Mouse (Mus musculus) embryonic facial prominence, embryonic 14.5 days (tissue): ENCODE measurements around the gene Il25. TPM values are rescaled to one million over a fixed set of nuclear protein-coding genes. Genes with fewer than 3 reads are reported as not detected.

ENCODE experiments used
- ATAC-seq: fragments of 200-750 bp; cut with Nextera tagmentation; 2 replicates; pipeline ENCODE4 v1.8.0; 2017; ENCODE audit warnings: low read depth, moderate number of reproducible peaks, moderate TSS enrichment
- DNase-seq: peaks from one replicate; pipeline ENCODE4 v3.0.0-alpha.2; 2015; ENCODE audit warnings: low spot score
- H3K27ac ChIP-seq: fragments of 300-500 bp; sonication (generic); replicated peaks from 2 replicates; pipeline ENCODE4 v1.5.1; 2014; ENCODE audit warnings: low read depth, mild to moderate bottlenecking, low read length, moderate library complexity
- H3K27me3 ChIP-seq: fragments of 300-500 bp; sonication (generic); replicated peaks from 2 replicates; pipeline ENCODE4 v1.6.1; 2014; ENCODE audit warnings: low read length; ENCODE audit not compliant: control insufficient read depth, insufficient read depth
- H3K36me3 ChIP-seq: fragments of 300-500 bp; sonication (generic); 2 replicates; pipeline ENCODE4 v1.6.1; 2014; ENCODE audit warnings: low read length, mixed read lengths; ENCODE audit not compliant: control insufficient read depth, insufficient read depth
- H3K4me1 ChIP-seq: fragments of 300-500 bp; sonication (generic); 2 replicates; pipeline ENCODE4 v1.6.1; 2014; ENCODE audit warnings: antibody characterized with exemption, low read length; ENCODE audit not compliant: control insufficient read depth, insufficient read depth
- H3K4me2 ChIP-seq: fragments of 300-500 bp; sonication (generic); 2 replicates; pipeline ENCODE4 v1.6.1; 2014; ENCODE audit warnings: low read depth, mild to moderate bottlenecking, low read length, moderate library complexity, mixed read lengths
- H3K4me3 ChIP-seq: fragments of 300-500 bp; sonication (generic); 2 replicates; pipeline ENCODE4 v1.5.1; 2014; ENCODE audit warnings: low read depth, mild to moderate bottlenecking, low read length
- H3K9ac ChIP-seq: fragments of 300-500 bp; sonication (generic); 2 replicates; pipeline ENCODE4 v1.6.1; 2014; ENCODE audit warnings: low read depth, mild to moderate bottlenecking, low read length, moderate library complexity, mixed read lengths
- H3K9me3 ChIP-seq: fragments of 300-500 bp; sonication (generic); 2 replicates; pipeline ENCODE4 v1.6.1; 2016; ENCODE audit warnings: low read length; ENCODE audit not compliant: control insufficient read depth
- WGBS: fragments of 180-500 bp; shearing (Covaris S2); extraction: QIAGEN DNeasy Blood & Tissue Kit; methylation state at CpG from one replicate; pipeline ENCODE4 v1.1.7; 2014; 5-methylcytosine and 5-hydroxymethylcytosine counted together
- polyA plus RNA-seq: library from polyadenylated mRNA; unstranded; fragments of >200 nt; fragmentation: Nextera tagmentation; extraction: Ambion mirVana; gene quantifications from 2 replicates; pipeline ENCODE4 v1.2.1, GENCODE M21; 2014

The Il25 gene
- 0.49 and 0.59 TPM in 2 replicates for polyA plus RNA-seq

DNA sequence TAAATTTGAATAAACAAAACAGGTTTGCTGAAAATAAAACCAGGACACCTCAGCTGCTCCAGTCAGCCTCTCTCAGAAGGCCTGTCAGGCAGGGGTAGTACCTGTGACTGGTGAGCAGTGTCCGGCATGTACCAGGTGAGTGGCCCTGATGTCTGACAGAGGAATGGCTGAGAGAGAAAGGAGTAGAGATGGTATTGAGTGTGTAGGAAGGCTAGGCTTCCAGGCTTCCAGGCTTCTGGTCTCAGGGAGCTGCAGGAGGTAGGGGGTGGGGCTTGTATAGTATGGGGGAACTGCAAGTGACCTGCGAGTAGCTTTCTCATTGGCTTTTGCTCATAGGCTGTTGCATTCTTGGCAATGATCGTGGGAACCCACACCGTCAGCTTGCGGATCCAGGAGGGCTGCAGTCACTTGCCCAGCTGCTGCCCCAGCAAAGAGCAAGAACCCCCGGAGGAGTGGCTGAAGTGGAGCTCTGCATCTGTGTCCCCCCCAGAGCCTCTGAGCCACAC lies at the start of gene Il25:
Il25 (plus strand) TSS at position 51 of the 506 bp plus-strand sequence.
- 21% methylated on average over 5 of the region's 6 CpGs for WGBS
- Histone ChIP-seq H3K27ac (no peak within 1 kb of the TSS), H3K4me1 (peaks cover 22% of the 10 kb centered on the region), H3K36me3 (no peaks in the 10 kb centered on the region), H3K9me3 (no peaks in the 10 kb centered on the region), H3K9ac (no peak within 1 kb of the TSS; the same call in 1 of the 2 replicates), H3K27me3 (no peaks in the 10 kb centered on the region), H3K4me2 (no peak within 1 kb of the TSS), H3K4me3 (no peak within 1 kb of the TSS)
- DNase-seq: peak; percentile 86
- peak; percentile 47 for ATAC-seq

- WGBS: under 1% methylated on average over 24 of the region's 27 CpGs
- H3K4me2 ChIP-seq: peak within 1 kb of the TSS; percentile 82
- H3K9ac ChIP-seq: peak within 1 kb of the TSS; percentile 91
Measured at GRCm38 (mm10) chr14:54883154-54884021, 49.1 kb upstream of the Il25 start, which contains the start of the genes Bcl2l2 and Gm20521. Gene Bcl2l2 (plus strand): TSS chr14:54883377. Gene Gm20521 (plus strand): TSS chr14:54883441.

DNA sequence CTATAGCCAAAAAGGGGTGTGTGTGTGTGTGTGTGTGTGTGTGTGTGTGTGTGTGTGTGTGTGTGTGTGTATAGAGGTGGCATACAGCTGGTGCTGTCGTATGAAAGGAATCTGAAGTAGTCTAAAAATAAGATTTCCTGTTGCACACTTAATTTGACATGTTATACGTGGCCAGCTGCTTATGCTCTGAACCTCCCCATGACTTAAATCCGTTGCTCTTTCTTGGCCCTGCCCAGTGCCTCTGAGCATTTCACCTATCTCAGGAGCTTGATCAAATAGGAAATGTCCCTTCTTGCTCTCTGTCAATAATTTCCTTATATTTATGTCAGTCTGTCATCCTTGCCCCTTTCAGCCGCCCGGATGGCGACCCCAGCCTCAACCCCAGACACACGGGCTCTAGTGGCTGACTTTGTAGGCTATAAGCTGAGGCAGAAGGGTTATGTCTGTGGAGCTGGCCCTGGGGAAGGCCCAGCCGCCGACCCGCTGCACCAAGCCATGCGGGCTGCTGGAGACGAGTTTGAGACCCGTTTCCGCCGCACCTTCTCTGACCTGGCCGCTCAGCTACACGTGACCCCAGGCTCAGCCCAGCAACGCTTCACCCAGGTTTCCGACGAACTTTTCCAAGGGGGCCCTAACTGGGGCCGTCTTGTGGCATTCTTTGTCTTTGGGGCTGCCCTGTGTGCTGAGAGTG lies 48.3 kb upstream of the Il25 start:
- Histone ChIP-seq H3K4me3 (peak overlapping the region; percentile 68), H3K4me2 (peak overlapping the region; percentile 82), H3K27me3 (no peaks in the 10 kb centered on the region), H3K9ac (peak overlapping the region; percentile 91), H3K4me1 (peaks cover 8% of the 10 kb centered on the region), H3K36me3 (peaks cover 22% of the 10 kb centered on the region), H3K27ac (peak overlapping the region; percentile 95), H3K9me3 (no peaks in the 10 kb centered on the region)
- WGBS: 25% methylated on average over 21 of the region's 21 CpGs
- peak; percentile 23; the same call in 1 of the 2 replicates for ATAC-seq
- no peak for DNase-seq

More at GRCm38 (mm10) chr14:54883154-54884021, 49.1 kb upstream of the Il25 start, which contains the start of the genes Bcl2l2 and Gm20521:
- H3K36me3 ChIP-seq: peaks cover 22% of the 10 kb centered on the region
- peaks cover 8% of the 10 kb centered on the region for H3K4me1 ChIP-seq
- peaks cover 7% of the 10 kb centered on the region for H3K27me3 ChIP-seq
- H3K27ac ChIP-seq: peak within 1 kb of the TSS; percentile 95
- ATAC-seq (peak; percentile 89), DNase-seq (peak; percentile 92)
- H3K4me3 ChIP-seq: peak within 1 kb of the TSS; percentile 68
- no peaks in the 10 kb centered on the region for H3K9me3 ChIP-seq

DNA sequence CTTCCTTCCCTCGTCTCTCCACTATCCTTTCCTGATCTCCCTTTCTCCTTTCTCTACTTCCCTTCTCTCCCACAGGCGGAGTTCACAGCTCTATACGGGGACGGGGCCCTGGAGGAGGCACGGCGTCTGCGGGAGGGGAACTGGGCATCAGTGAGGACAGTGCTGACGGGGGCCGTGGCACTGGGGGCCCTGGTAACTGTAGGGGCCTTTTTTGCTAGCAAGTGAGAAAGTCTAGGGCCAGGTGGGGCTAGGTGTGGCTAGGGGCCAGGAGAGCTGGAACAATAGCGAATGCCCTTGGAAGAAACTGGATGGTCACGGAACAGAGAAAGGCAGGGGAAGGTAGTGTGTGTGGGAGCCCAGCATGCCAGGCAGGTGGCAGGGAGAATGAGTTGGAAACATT lies 47.2 kb upstream of the Il25 start:
- H3K9me3 ChIP-seq: no peaks in the 10 kb centered on the region
- H3K4me3 ChIP-seq: no peak overlapping the region
- DNase-seq: no peak
- H3K4me2 ChIP-seq: peak overlapping the region; percentile 82
- H3K36me3 ChIP-seq: peaks cover 22% of the 10 kb centered on the region
- no peaks in the 10 kb centered on the region for H3K27me3 ChIP-seq
- H3K9ac ChIP-seq: no peak overlapping the region
- no peak overlapping the region for H3K27ac ChIP-seq
- 93% methylated on average over 11 of the region's 11 CpGs for WGBS
- no peak for ATAC-seq
- H3K4me1 ChIP-seq: peaks cover 8% of the 10 kb centered on the region

DNA sequence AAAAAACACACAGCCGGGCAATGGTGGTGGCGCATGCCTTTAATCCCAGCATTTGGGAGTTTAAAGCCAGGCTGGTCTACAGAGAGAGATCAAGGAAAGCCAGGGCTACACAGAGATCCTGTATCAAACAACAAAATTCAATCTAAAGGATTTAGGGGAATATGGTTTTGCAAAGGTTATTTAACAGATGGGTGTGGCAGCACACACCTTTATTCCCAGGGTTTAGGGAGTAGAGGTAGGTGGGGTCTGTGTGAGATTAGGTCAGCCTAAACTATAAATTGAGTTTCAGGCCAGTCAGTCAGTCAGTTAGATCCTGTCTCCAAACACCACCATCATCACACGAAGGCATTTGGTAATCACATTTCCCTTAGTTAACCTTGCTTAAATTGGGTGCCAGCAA lies 40.3 kb upstream of the Il25 start, which contains the start of gene Pabpn1:
Pabpn1 (plus strand) TSS at position 301 of the 400 bp plus-strand sequence.
- peaks cover 20% of the 10 kb centered on the region for H3K36me3 ChIP-seq
- H3K9ac ChIP-seq: peak within 1 kb of the TSS; percentile 44
- peak within 1 kb of the TSS; percentile 79 for H3K27ac ChIP-seq
- no peaks in the 10 kb centered on the region for H3K9me3 ChIP-seq
- no peaks in the 10 kb centered on the region for H3K27me3 ChIP-seq
- H3K4me1 ChIP-seq: no peaks in the 10 kb centered on the region
- ATAC-seq: no peak
- peak within 1 kb of the TSS; percentile 52 for H3K4me2 ChIP-seq
- 90% methylated on average over 3 of the region's 3 CpGs for WGBS
- DNase-seq: no peak
- H3K4me3 ChIP-seq: peak within 1 kb of the TSS; percentile 92

DNA sequence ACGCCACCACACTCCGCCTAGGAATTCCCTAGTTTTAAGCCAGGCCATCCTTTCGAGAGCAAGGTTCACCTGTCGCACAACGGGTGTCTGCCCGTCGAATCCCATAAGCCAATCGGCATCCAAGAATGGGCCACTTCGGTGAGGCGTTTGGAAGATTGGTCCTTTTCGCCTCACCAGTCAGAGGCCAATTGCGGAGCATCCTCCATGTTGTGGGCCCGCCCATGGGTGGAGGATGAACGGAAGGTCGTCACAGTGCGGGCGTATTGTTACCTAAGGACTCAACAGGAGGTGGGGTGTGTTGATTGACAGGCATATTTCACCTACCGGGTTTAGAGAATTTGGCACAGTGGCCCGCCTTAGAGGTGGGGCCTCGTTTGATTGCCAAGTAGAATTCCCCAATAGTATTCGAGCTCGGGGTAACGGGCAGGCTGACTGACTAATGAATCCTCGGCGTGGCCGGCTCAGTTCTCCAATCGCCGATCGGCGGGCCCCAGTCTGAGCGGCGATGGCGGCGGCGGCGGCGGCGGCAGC lies 38.8 kb upstream of the Il25 start:
- ATAC-seq (peak; percentile 99), DNase-seq (peak; percentile 100)
- no peaks in the 10 kb centered on the region for H3K9me3 ChIP-seq
- H3K36me3 ChIP-seq: peaks cover 34% of the 10 kb centered on the region
- no peaks in the 10 kb centered on the region for H3K4me1 ChIP-seq
- 0% methylated on average over 27 of the region's 38 CpGs for WGBS
- peak overlapping the region; percentile 92 for H3K27ac ChIP-seq
- no peaks in the 10 kb centered on the region for H3K27me3 ChIP-seq
- H3K4me2 ChIP-seq: peak overlapping the region; percentile 81
- H3K4me3 ChIP-seq: peak overlapping the region; percentile 92
- H3K9ac ChIP-seq: peak overlapping the region; percentile 98

- H3K36me3 ChIP-seq: peaks cover 40% of the 10 kb centered on the region
- H3K9ac ChIP-seq: peak overlapping the region; percentile 98
- DNase-seq (peak; percentile 50), ATAC-seq (peak; percentile 53)
- under 1% methylated on average over 46 of the region's 54 CpGs for WGBS
- H3K4me2 ChIP-seq: peak overlapping the region; percentile 81
- peak overlapping the region; percentile 92 for H3K27ac ChIP-seq
- H3K27me3 ChIP-seq: no peaks in the 10 kb centered on the region
- no peaks in the 10 kb centered on the region for H3K4me1 ChIP-seq
- peak overlapping the region; percentile 92 for H3K4me3 ChIP-seq
- H3K9me3 ChIP-seq: no peaks in the 10 kb centered on the region
Measured at GRCm38 (mm10) chr14:54894296-54895151, 38.0 kb upstream of the Il25 start.
